Mouse (Mus musculus) liver, embryonic 14 days (tissue): ENCODE data around the gene Zbtb5. TPM values are rescaled to one million over a fixed set of nuclear protein-coding genes. Genes with fewer than 3 reads are reported as not detected.

Source experiments
- polyA plus RNA-seq: library from polyadenylated mRNA; depleted of rRNA; stranded (reverse); fragments of >200 nt; gene quantifications from 2 replicates; pipeline ENCODE4 v1.2.3, GENCODE M21; 2012; rRNA removed

Gene Zbtb5
- polyA plus RNA-seq: 3.8 and 4.0 TPM in 2 replicates

DNA sequence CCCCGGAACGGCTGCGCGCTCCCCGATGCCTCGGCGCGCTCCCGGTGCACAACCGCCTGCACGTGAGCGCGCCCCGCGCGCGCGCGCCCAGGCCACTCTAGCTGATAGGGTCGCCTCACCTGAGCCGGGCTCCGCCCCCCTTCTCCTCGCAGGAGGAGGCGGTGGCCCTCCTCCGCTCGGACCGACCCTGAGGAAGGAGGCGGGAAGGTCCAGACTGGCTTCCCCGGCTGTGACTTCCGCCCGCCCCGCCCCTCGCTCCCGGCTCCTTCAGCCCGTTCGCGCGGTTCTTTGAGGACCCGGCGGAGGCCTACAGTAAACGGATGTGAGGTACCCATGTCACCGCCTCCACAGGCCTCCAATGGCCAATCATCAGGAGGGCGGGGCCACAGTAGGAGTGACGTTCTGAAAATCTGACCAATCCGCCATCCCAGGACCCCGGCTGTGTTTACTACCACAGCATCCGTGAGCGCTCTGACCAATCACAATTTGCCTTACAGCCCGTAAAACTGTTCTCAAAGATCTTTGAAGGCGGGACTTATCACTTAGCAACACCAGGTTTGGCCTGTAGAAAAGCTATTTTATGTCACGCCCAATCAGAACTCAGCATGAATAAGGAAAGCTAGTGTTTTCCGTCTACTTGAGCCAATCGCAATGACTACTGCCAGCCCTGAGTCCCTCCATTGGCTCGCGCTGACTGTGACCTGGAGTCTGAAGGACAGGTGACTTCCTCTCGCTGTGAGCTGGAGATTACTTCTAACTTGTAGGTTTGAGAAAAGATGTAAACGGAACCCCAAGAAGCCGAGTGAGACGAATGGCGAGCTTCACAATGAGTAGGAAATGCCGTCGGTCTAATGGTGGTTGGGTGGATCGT, at the start of gene Zbtb5:
TSS of gene Zbtb5 (minus strand) at position 308 of the 871 bp plus-strand sequence.

DNA sequence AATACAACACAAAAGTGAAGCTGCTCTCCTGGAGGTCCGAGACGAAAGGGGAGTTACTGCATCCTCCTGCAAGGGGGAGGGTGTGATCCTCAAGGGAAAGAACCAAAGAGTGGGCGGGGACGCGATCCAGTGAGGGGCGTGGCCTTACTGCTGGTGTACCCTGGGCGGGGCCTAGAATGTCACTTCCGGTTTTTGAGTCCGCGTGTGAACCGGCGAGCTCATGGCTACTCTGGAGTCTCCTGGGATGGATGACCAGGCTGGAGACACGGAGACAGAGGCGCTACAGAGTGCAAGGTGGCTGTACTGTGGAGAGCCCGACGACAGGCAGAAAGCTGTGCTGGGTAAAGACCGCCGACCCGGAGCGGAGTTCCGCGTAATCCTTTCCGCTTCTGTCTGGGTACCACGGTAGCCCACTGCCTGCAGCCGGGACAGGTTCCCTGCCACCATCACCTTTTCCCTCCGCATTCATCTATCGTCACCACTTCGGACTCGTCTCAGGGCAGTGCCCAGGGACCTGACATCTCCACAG, 6.3 kb upstream of the Zbtb5 start, which contains the start of gene Polr1e:
TSS of gene Polr1e (plus strand) at position 132 of the 529 bp plus-strand sequence.

DNA sequence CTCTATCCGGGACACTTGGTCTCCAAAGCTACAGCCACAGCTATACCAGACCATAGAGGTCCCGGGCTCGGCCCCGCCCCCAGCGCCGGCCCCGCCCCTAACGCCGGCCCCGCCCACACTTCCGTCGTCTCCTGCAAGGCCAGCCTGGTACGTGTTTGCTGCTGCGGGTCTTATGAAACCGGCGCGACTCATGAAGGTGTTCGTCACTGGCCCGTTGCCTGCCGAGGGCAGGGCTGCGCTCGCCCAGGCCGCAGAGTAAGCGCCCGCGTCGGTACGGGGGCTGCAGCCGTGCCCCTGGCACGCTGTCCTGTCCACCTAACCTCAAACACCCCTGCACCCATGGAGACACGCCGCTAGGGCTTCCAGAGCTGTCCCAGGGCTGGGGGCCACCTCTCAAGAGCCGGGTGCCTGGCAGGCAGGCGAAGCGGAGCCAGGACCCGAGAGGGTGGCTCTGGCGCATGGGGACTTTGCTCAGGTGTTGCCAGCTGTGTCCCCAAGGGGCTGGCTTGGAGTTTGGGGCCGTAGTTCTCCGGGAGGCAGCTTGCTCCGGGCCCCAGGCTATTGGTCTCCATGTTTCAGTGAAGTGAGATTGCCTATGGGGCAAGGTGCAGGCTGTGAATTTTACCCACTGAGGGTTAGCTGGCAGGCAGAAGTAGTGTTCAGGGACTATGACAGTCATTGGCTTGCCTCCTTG, 30.8 kb downstream of the Zbtb5 start, which contains the start of gene Grhpr:
TSS of gene Grhpr (plus strand) at position 116 of the 694 bp plus-strand sequence.

Other genes starting within 250 kb of the Zbtb5 start
- gene Grhpr, start 31.0 kb downstream of the Zbtb5 start, polyA plus RNA-seq: 42.7 and 47.7 TPM in 2 replicates
- gene Polr1e, start 6.2 kb upstream of the Zbtb5 start, polyA plus RNA-seq: 8.0 and 10.2 TPM in 2 replicates
- gene Fbxo10, start 72.2 kb upstream of the Zbtb5 start, polyA plus RNA-seq: 3.9 TPM in 2 replicates
- 129 and 142 TPM in 2 replicates for gene Tomm5, start 95.7 kb upstream of the Zbtb5 start, polyA plus RNA-seq
- gene Frmpd1, start 172.5 kb upstream of the Zbtb5 start, polyA plus RNA-seq: 0.17 and 0.20 TPM in 2 replicates